28 mouse cellular contexts compared by ENCODE assay signal in genomic region chr5:132514521-132514920, GRCm38 (mm10). TPM values are rescaled to one million over a fixed set of nuclear protein-coding genes. Genes with fewer than 3 reads are reported as not detected.
A peak's percentile ranks its signal among the peaks of the same experiment; 100 is the strongest.
DNase-seq lines count a peak whose midpoint lies in the region; ATAC-seq lines count a peak whose summit lies in the region.
"Had no signal": no experiment of that assay in that cellular context is flagged by ENCODE, and none has a peak within 500 bp of the region (broad histone marks: within the 10 kb centered on the region; RNA-seq: fewer than 3 reads in every experiment).

No protein-coding gene starts in this region.

- H3K27ac ChIP-seq in heart, embryonic 10.5 days, result no peak overlapping the region
- no peak overlapping the region for H3K27ac ChIP-seq in heart, embryonic 13.5 days (replicated peaks)
- no peak overlapping the region for H3K27ac ChIP-seq in intestine, embryonic 14.5 days (ENCODE audit: low read depth)
- no peak overlapping the region for H3K27ac ChIP-seq in intestine, embryonic 16.5 days (ENCODE audit: low read length)
- H3K27ac ChIP-seq: embryonic facial prominence, embryonic 10.5 days; embryonic facial prominence, embryonic 12.5 days; forebrain, embryonic 10.5 days; forebrain, embryonic 12.5 days had no signal

- no peaks in the 10 kb centered on the region for H3K36me3 ChIP-seq in heart, embryonic 10.5 days
- no peaks in the 10 kb centered on the region for H3K36me3 ChIP-seq in heart, embryonic 13.5 days
- no peaks in the 10 kb centered on the region for H3K36me3 ChIP-seq in intestine, embryonic 14.5 days (ENCODE audit: control insufficient read depth, insufficient read depth, low read length)
- H3K36me3 ChIP-seq in intestine, embryonic 16.5 days (ENCODE audit: control insufficient read depth, insufficient read depth, low read length), result no peaks in the 10 kb centered on the region
- H3K36me3 ChIP-seq: embryonic facial prominence, embryonic 10.5 days; embryonic facial prominence, embryonic 12.5 days; forebrain, embryonic 10.5 days; forebrain, embryonic 12.5 days; G1E had no signal

- peaks cover 59% of the 10 kb centered on the region for H3K4me1 ChIP-seq in heart, embryonic 10.5 days
- H3K4me1 ChIP-seq in heart, embryonic 13.5 days, result peaks cover 64% of the 10 kb centered on the region
- peaks cover 20% of the 10 kb centered on the region for H3K4me1 ChIP-seq in intestine, embryonic 14.5 days (replicated peaks; ENCODE audit: control insufficient read depth, insufficient read depth, low read length)
- H3K4me1 ChIP-seq in intestine, embryonic 16.5 days (ENCODE audit: control insufficient read depth, insufficient read depth, low read length), result peaks cover 6% of the 10 kb centered on the region; the same call in 1 of the 2 replicates

- no peaks in the 10 kb centered on the region for H3K27me3 ChIP-seq in heart, embryonic 10.5 days (ENCODE audit: insufficient read depth, poor library complexity, severe bottlenecking)
- no peaks in the 10 kb centered on the region for H3K27me3 ChIP-seq in heart, embryonic 13.5 days (replicated peaks)
- H3K27me3 ChIP-seq in intestine, embryonic 14.5 days (replicated peaks; ENCODE audit: control insufficient read depth, insufficient read depth, low read length), result no peaks in the 10 kb centered on the region
- no peaks in the 10 kb centered on the region for H3K27me3 ChIP-seq in intestine, embryonic 16.5 days (replicated peaks; ENCODE audit: control insufficient read depth, insufficient read depth, low read length)
- H3K27me3 ChIP-seq: CH12.LX, Patski had no signal

- no peaks in the 10 kb centered on the region for H3K9me3 ChIP-seq in heart, embryonic 10.5 days
- H3K9me3 ChIP-seq in heart, embryonic 13.5 days, result no peaks in the 10 kb centered on the region
- no peaks in the 10 kb centered on the region for H3K9me3 ChIP-seq in intestine, embryonic 14.5 days (ENCODE audit: control insufficient read depth, low read length)
- H3K9me3 ChIP-seq in intestine, embryonic 16.5 days (ENCODE audit: control insufficient read depth, low read length), result no peaks in the 10 kb centered on the region
- H3K9me3 ChIP-seq: embryonic facial prominence, embryonic 10.5 days; embryonic facial prominence, embryonic 12.5 days; forebrain, embryonic 10.5 days; forebrain, embryonic 12.5 days; G1E had no signal

- WGBS in heart, embryonic 10.5 days, result 48% methylated on average over 6 of the region's 6 CpGs
- WGBS in heart, embryonic 13.5 days, result 44% methylated on average over 6 of the region's 6 CpGs
- WGBS in intestine, embryonic 14.5 days, result 55% methylated on average over 6 of the region's 6 CpGs
- WGBS in intestine, embryonic 16.5 days, result 54% methylated on average over 6 of the region's 6 CpGs

- no peak overlapping the region for H3K9ac ChIP-seq in heart, embryonic 13.5 days
- H3K9ac ChIP-seq in intestine, embryonic 14.5 days (ENCODE audit: low read length), result no peak overlapping the region
- no peak overlapping the region for H3K9ac ChIP-seq in intestine, embryonic 16.5 days (ENCODE audit: low read depth, low read length)
- H3K9ac ChIP-seq: embryonic facial prominence, embryonic 12.5 days; forebrain, embryonic 12.5 days had no signal

- DNase-seq in heart, adult 11 months, result peak; percentile 64
- no peak for DNase-seq in heart, embryonic 10.5 days (ENCODE audit: low spot score)
- DNase-seq in heart, postnatal 10 days, result no peak
- DNase-seq in intestine, embryonic 14.5 days (ENCODE audit: low spot score), result no peak
- DNase-seq in gastrocnemius, postnatal 25 days, result no peak
- DNase-seq: adrenal gland, adult 8-10 months; adrenal gland, postnatal 14 days; adrenal gland, postnatal 36 days; B cell, adult 2 months; cerebellum, adult 11-12 months; cerebellum, adult 2 months; cerebellum, adult 9-10 months; cerebellum, postnatal 10 days; cerebellum, postnatal 25 days had no signal

- H3K4me2 ChIP-seq in heart, embryonic 13.5 days, result peak overlapping the region; percentile 33
- no peak overlapping the region for H3K4me2 ChIP-seq in intestine, embryonic 14.5 days (ENCODE audit: low read length)
- H3K4me2 ChIP-seq in intestine, embryonic 16.5 days (ENCODE audit: low read depth, low read length), result no peak overlapping the region
- H3K4me2 ChIP-seq: embryonic facial prominence, embryonic 12.5 days; forebrain, embryonic 12.5 days had no signal

- ATAC-seq in heart, embryonic 13.5 days (ENCODE audit: extremely low read depth, insufficient number of reproducible peaks, low FRiP score, low TSS enrichment), result no peak
- ATAC-seq in intestine, embryonic 14.5 days (replicated peaks; ENCODE audit: low FRiP score, low TSS enrichment, low read depth), result 0 out of 2 replicates have a peak, but pooled peaks have one; percentile 8
- peak; percentile 84 for ATAC-seq in intestine, embryonic 16.5 days
- ATAC-seq in erythroblast, adult 5-6 weeks (replicated peaks; ENCODE audit: low FRiP score, poor library complexity, severe bottlenecking), result no peak
- ATAC-seq: activated CD4-positive, CD25-positive, alpha-beta regulatory T cell, adult 4 months; CD4-positive, CD25-positive, alpha-beta regulatory T cell, adult 4 months; forebrain, embryonic 14.5 days; Patski had no signal

- intact Hi-C loops in heart, postnatal 10 days (cut with DNase I), result no loop called here

- no peak overlapping the region for H3K4me3 ChIP-seq in heart, embryonic 10.5 days
- H3K4me3 ChIP-seq in heart, embryonic 13.5 days, result no peak overlapping the region
- H3K4me3 ChIP-seq in intestine, embryonic 14.5 days (ENCODE audit: low read depth, low read length), result no peak overlapping the region
- H3K4me3 ChIP-seq in intestine, embryonic 16.5 days (ENCODE audit: low read length), result no peak overlapping the region
- H3K4me3 ChIP-seq: embryonic facial prominence, embryonic 10.5 days; embryonic facial prominence, embryonic 12.5 days; erythroblast, embryonic 14.5 days; forebrain, embryonic 10.5 days; forebrain, embryonic 12.5 days had no signal

RNA-seq across cellular contexts. Expression of gene Auts2, which starts 28.6 kb away (rescaled TPM):
- 18.3 and 24.7 TPM in 2 replicates for polyA plus RNA-seq in heart, embryonic 10.5 days (2016; fragmentation: Nextera tagmentation; extraction: Ambion mirVana)
- 13.8 and 14.2 TPM in 2 replicates for polyA plus RNA-seq in heart, embryonic 13.5 days (2015; fragmentation: Nextera tagmentation; extraction: Ambion mirVana)
- total RNA-seq in heart, postnatal 10 days (2021), result 10 to 100 TPM; 40.8 to 53.0 TPM
- 30.4 and 34.4 TPM in 2 replicates for polyA plus RNA-seq in intestine, embryonic 14.5 days (2014; fragmentation: Nextera tagmentation; extraction: Ambion mirVana)
- polyA plus RNA-seq in intestine, embryonic 16.5 days (2015; fragmentation: Nextera tagmentation; extraction: Ambion mirVana), result 12.4 and 14.7 TPM in 2 replicates
- total RNA-seq in erythroblast, adult 5-6 weeks (2015; ENCODE audit: low replicate concordance), result 0.63 and 1.2 TPM in 2 replicates
- 0.34 and 4.9 TPM in 2 replicates for total RNA-seq in erythroblast, adult 5-6 weeks (2017; ENCODE audit: low replicate concordance)
- 10 to 100 TPM; 13.4 to 35.1 TPM for total RNA-seq in gastrocnemius, postnatal 25 days (2021)
- total RNA-seq: CH12.LX had no signal

Comparison
In these comparisons a context has a peak if more than half of its experiments do, and no peak if none do; other contexts are left out.
1. ATAC-seq: peak in intestine, embryonic 14.5 days (single experiment) and intestine, embryonic 16.5 days (single experiment); none in heart, embryonic 13.5 days (single experiment) and erythroblast, adult 5-6 weeks (single experiment).